Mouse (Mus musculus) embryo, embryonic 11 days (tissue): Measurements from ENCODE around the gene Ccdc183.

ENCODE experiments used
- DNase-seq: peaks from one replicate; pipeline ENCODE4 v3.0.0-alpha.2; 2015

The Ccdc183 gene

GRCm38 (mm10) chr2:25617578-25617977 lies at the start of gene Ccdc183:
Ccdc183 (minus strand) TSS chr2:25617678.
- DNase-seq, result no peak

GRCm38 (mm10) chr2:25666516-25666915 lies 49.0 kb upstream of the Ccdc183 start:
- DNase-seq, result no peak

- no peak for DNase-seq
Measured at GRCm38 (mm10) chr2:25664125-25664524, 46.6 kb upstream of the Ccdc183 start.

- DNase-seq, result peak; percentile 47
Measured at GRCm38 (mm10) chr2:25663511-25663910, 46.0 kb upstream of the Ccdc183 start.

GRCm38 (mm10) chr2:25661245-25661970 lies 43.9 kb upstream of the Ccdc183 start:
- DNase-seq, result no peak

GRCm38 (mm10) chr2:25660279-25660678 lies 42.8 kb upstream of the Ccdc183 start:
- no peak for DNase-seq

- DNase-seq, result no peak
Measured at GRCm38 (mm10) chr2:25657652-25658051, 40.2 kb upstream of the Ccdc183 start, which contains the start of gene Lcn5. Lcn5 (plus strand) TSS chr2:25657952.

GRCm38 (mm10) chr2:25657246-25657645 lies 39.8 kb upstream of the Ccdc183 start:
- no peak for DNase-seq

- DNase-seq, result no peak
Measured at GRCm38 (mm10) chr2:25656691-25657090, 39.2 kb upstream of the Ccdc183 start.

- peak; percentile 4 for DNase-seq
Measured at GRCm38 (mm10) chr2:25654502-25654901, 37.0 kb upstream of the Ccdc183 start.

GRCm38 (mm10) chr2:25652902-25653301 lies 35.4 kb upstream of the Ccdc183 start, which contains the start of gene Lcn8:
Lcn8 (plus strand) TSS chr2:25653120.
- no peak for DNase-seq

- peak; percentile 68 for DNase-seq
Measured at GRCm38 (mm10) chr2:25639890-25640289, 22.4 kb upstream of the Ccdc183 start.

- DNase-seq, result no peak
Measured at GRCm38 (mm10) chr2:25634046-25634445, 16.6 kb upstream of the Ccdc183 start.

- DNase-seq, result no peak
Measured at GRCm38 (mm10) chr2:25633616-25634015, 16.1 kb upstream of the Ccdc183 start.

GRCm38 (mm10) chr2:25628738-25629137 lies 11.3 kb upstream of the Ccdc183 start:
- no peak for DNase-seq

- no peak for DNase-seq
Measured at GRCm38 (mm10) chr2:25627811-25628210, 10.3 kb upstream of the Ccdc183 start, which contains the start of gene Fcna. Fcna (minus strand) TSS chr2:25628030.

- DNase-seq, result no peak
Measured at GRCm38 (mm10) chr2:25625986-25626385, 8.5 kb upstream of the Ccdc183 start.

GRCm38 (mm10) chr2:25621229-25622200 lies 4.0 kb upstream of the Ccdc183 start, which contains the start of gene Tmem141:
Tmem141 (minus strand) TSS chr2:25622005.
- peak; percentile 91 for DNase-seq

GRCm38 (mm10) chr2:25620852-25621228 lies 3.4 kb upstream of the Ccdc183 start:
- no peak for DNase-seq

- no peak for DNase-seq
Measured at GRCm38 (mm10) chr2:25620386-25620785, 2.9 kb upstream of the Ccdc183 start.

- no peak for DNase-seq
Measured at GRCm38 (mm10) chr2:25616398-25616797, 1.1 kb downstream of the Ccdc183 start.

GRCm38 (mm10) chr2:25608671-25609070 lies 8.8 kb downstream of the Ccdc183 start:
- no peak for DNase-seq
